Mouse (Mus musculus): ENCODE data around the gene Sv2b. TPM values are rescaled to one million over a fixed set of nuclear protein-coding genes. Genes with fewer than 3 reads are reported as not detected.

Sv2b gene
- 18.9 and 20.6 TPM in 2 replicates for polyA plus RNA-seq (2014; fragmentation: Nextera tagmentation; extraction: Ambion mirVana)

- H3K4me2 ChIP-seq (ENCODE audit: low read depth, low read length), result peak within 1 kb of the TSS; percentile 95
- no peaks in the 10 kb centered on the region; the same call in 1 of the 2 replicates for H3K27me3 ChIP-seq (ENCODE audit: control insufficient read depth, insufficient read depth, low read length)
- H3K4me1 ChIP-seq (ENCODE audit: control insufficient read depth, insufficient read depth, low read length), result no peaks in the 10 kb centered on the region; the same call in 1 of the 2 replicates
- peak within 1 kb of the TSS; percentile 44; the same call in 1 of the 2 replicates for H3K9ac ChIP-seq (replicated peaks; ENCODE audit: low read depth, low read length)
- peak within 1 kb of the TSS; percentile 49 for H3K4me3 ChIP-seq (ENCODE audit: low read depth, low read length)
- no peak within 1 kb of the TSS for H3K27ac ChIP-seq (ENCODE audit: low read depth, low read length)
- H3K36me3 ChIP-seq (ENCODE audit: control insufficient read depth, insufficient read depth, low read length), result no peaks in the 10 kb centered on the region
- no peaks in the 10 kb centered on the region for H3K9me3 ChIP-seq (ENCODE audit: control insufficient read depth, low read length)
- peak; percentile 60; the same call in 1 of the 2 replicates for ATAC-seq (ENCODE audit: low read depth)
- under 1% methylated on average over 46 of the region's 46 CpGs for WGBS
Measured at GRCm38 (mm10) chr7:75308457-75309312, at the start of gene Sv2b. Gene Sv2b (minus strand): TSS chr7:75309262.

GRCm38 (mm10) chr7:75358284-75358851 lies 49.3 kb upstream of the Sv2b start:
- no peaks in the 10 kb centered on the region for H3K36me3 ChIP-seq (ENCODE audit: control insufficient read depth, insufficient read depth, low read length)
- no peak overlapping the region for H3K4me2 ChIP-seq (ENCODE audit: low read depth, low read length)
- no peak overlapping the region for H3K9ac ChIP-seq (replicated peaks; ENCODE audit: low read depth, low read length)
- 53% methylated on average over 3 of the region's 4 CpGs for WGBS
- H3K27ac ChIP-seq (ENCODE audit: low read depth, low read length), result no peak overlapping the region
- no peaks in the 10 kb centered on the region for H3K4me1 ChIP-seq (ENCODE audit: control insufficient read depth, insufficient read depth, low read length)
- no peaks in the 10 kb centered on the region for H3K9me3 ChIP-seq (ENCODE audit: control insufficient read depth, low read length)
- no peak for ATAC-seq (ENCODE audit: low read depth)
- H3K4me3 ChIP-seq (ENCODE audit: low read depth, low read length), result no peak overlapping the region
- H3K27me3 ChIP-seq (ENCODE audit: control insufficient read depth, insufficient read depth, low read length), result no peaks in the 10 kb centered on the region

- Histone ChIP-seq H3K9me3 (ENCODE audit: control insufficient read depth, low read length) (no peaks in the 10 kb centered on the region), H3K4me2 (ENCODE audit: low read depth, low read length) (no peak overlapping the region), H3K4me3 (ENCODE audit: low read depth, low read length) (no peak overlapping the region), H3K27ac (ENCODE audit: low read depth, low read length) (no peak overlapping the region), H3K36me3 (ENCODE audit: control insufficient read depth, insufficient read depth, low read length) (no peaks in the 10 kb centered on the region), H3K4me1 (ENCODE audit: control insufficient read depth, insufficient read depth, low read length) (no peaks in the 10 kb centered on the region), H3K9ac (replicated peaks; ENCODE audit: low read depth, low read length) (no peak overlapping the region), H3K27me3 (ENCODE audit: control insufficient read depth, insufficient read depth, low read length) (no peaks in the 10 kb centered on the region)
- 86% methylated on average over 2 of the region's 2 CpGs for WGBS
- ATAC-seq (ENCODE audit: low read depth), result no peak
Measured at GRCm38 (mm10) chr7:75355521-75355920, 46.5 kb upstream of the Sv2b start.

- 84% methylated on average over 1 of the region's 1 CpGs for WGBS
Measured at GRCm38 (mm10) chr7:75352777-75353374, 43.8 kb upstream of the Sv2b start.

GRCm38 (mm10) chr7:75350172-75350571 lies 41.1 kb upstream of the Sv2b start:
- no peak for ATAC-seq (ENCODE audit: low read depth)
- Histone ChIP-seq H3K4me1 (ENCODE audit: control insufficient read depth, insufficient read depth, low read length) (no peaks in the 10 kb centered on the region), H3K27ac (ENCODE audit: low read depth, low read length) (no peak overlapping the region), H3K27me3 (ENCODE audit: control insufficient read depth, insufficient read depth, low read length) (no peaks in the 10 kb centered on the region), H3K36me3 (ENCODE audit: control insufficient read depth, insufficient read depth, low read length) (no peaks in the 10 kb centered on the region), H3K4me2 (ENCODE audit: low read depth, low read length) (no peak overlapping the region), H3K4me3 (ENCODE audit: low read depth, low read length) (no peak overlapping the region), H3K9ac (replicated peaks; ENCODE audit: low read depth, low read length) (no peak overlapping the region), H3K9me3 (ENCODE audit: control insufficient read depth, low read length) (no peaks in the 10 kb centered on the region)
- 67% methylated on average over 2 of the region's 2 CpGs for WGBS

More at GRCm38 (mm10) chr7:75352777-75353374, 43.8 kb upstream of the Sv2b start:
- H3K36me3 ChIP-seq (ENCODE audit: control insufficient read depth, insufficient read depth, low read length), result no peaks in the 10 kb centered on the region
- H3K9ac ChIP-seq (replicated peaks; ENCODE audit: low read depth, low read length), result no peak overlapping the region
- no peak for ATAC-seq (ENCODE audit: low read depth)
- H3K27me3 ChIP-seq (ENCODE audit: control insufficient read depth, insufficient read depth, low read length), result no peaks in the 10 kb centered on the region
- H3K9me3 ChIP-seq (ENCODE audit: control insufficient read depth, low read length), result no peaks in the 10 kb centered on the region
- no peak overlapping the region for H3K4me2 ChIP-seq (ENCODE audit: low read depth, low read length)
- no peaks in the 10 kb centered on the region for H3K4me1 ChIP-seq (ENCODE audit: control insufficient read depth, insufficient read depth, low read length)
- no peak overlapping the region for H3K27ac ChIP-seq (ENCODE audit: low read depth, low read length)
- H3K4me3 ChIP-seq (ENCODE audit: low read depth, low read length), result no peak overlapping the region

GRCm38 (mm10) chr7:75332311-75332710 lies 23.2 kb upstream of the Sv2b start:
- Histone ChIP-seq H3K4me2 (ENCODE audit: low read depth, low read length) (no peak overlapping the region), H3K4me1 (ENCODE audit: control insufficient read depth, insufficient read depth, low read length) (peaks cover 13% of the 10 kb centered on the region; the same call in 1 of the 2 replicates), H3K9ac (replicated peaks; ENCODE audit: low read depth, low read length) (no peak overlapping the region), H3K27me3 (ENCODE audit: control insufficient read depth, insufficient read depth, low read length) (no peaks in the 10 kb centered on the region), H3K4me3 (ENCODE audit: low read depth, low read length) (no peak overlapping the region), H3K27ac (ENCODE audit: low read depth, low read length) (no peak overlapping the region), H3K9me3 (ENCODE audit: control insufficient read depth, low read length) (no peaks in the 10 kb centered on the region), H3K36me3 (ENCODE audit: control insufficient read depth, insufficient read depth, low read length) (no peaks in the 10 kb centered on the region)
- ATAC-seq (ENCODE audit: low read depth), result no peak
- WGBS, result 30% methylated on average over 3 of the region's 3 CpGs

GRCm38 (mm10) chr7:75329740-75330142 lies 20.7 kb upstream of the Sv2b start:
- H3K9ac ChIP-seq (replicated peaks; ENCODE audit: low read depth, low read length), result no peak overlapping the region
- no peaks in the 10 kb centered on the region for H3K9me3 ChIP-seq (ENCODE audit: control insufficient read depth, low read length)
- no peaks in the 10 kb centered on the region for H3K36me3 ChIP-seq (ENCODE audit: control insufficient read depth, insufficient read depth, low read length)
- no peaks in the 10 kb centered on the region for H3K27me3 ChIP-seq (ENCODE audit: control insufficient read depth, insufficient read depth, low read length)
- ATAC-seq (ENCODE audit: low read depth), result peak; percentile 68
- H3K4me1 ChIP-seq (ENCODE audit: control insufficient read depth, insufficient read depth, low read length), result peaks cover 13% of the 10 kb centered on the region; the same call in 1 of the 2 replicates
- H3K4me3 ChIP-seq (ENCODE audit: low read depth, low read length), result no peak overlapping the region
- H3K4me2 ChIP-seq (ENCODE audit: low read depth, low read length), result no peak overlapping the region
- peak overlapping the region; percentile 57; the same call in 1 of the 2 replicates for H3K27ac ChIP-seq (ENCODE audit: low read depth, low read length)
- 26% methylated on average over 3 of the region's 3 CpGs for WGBS

- H3K4me3 ChIP-seq (ENCODE audit: low read depth, low read length), result no peak overlapping the region
- peak; percentile 84 for ATAC-seq (ENCODE audit: low read depth)
- peaks cover 13% of the 10 kb centered on the region; the same call in 1 of the 2 replicates for H3K4me1 ChIP-seq (ENCODE audit: control insufficient read depth, insufficient read depth, low read length)
- no peaks in the 10 kb centered on the region for H3K36me3 ChIP-seq (ENCODE audit: control insufficient read depth, insufficient read depth, low read length)
- WGBS, result 22% methylated on average over 3 of the region's 3 CpGs
- no peak overlapping the region for H3K9ac ChIP-seq (replicated peaks; ENCODE audit: low read depth, low read length)
- H3K27me3 ChIP-seq (ENCODE audit: control insufficient read depth, insufficient read depth, low read length), result no peaks in the 10 kb centered on the region
- H3K9me3 ChIP-seq (ENCODE audit: control insufficient read depth, low read length), result no peaks in the 10 kb centered on the region
- H3K4me2 ChIP-seq (ENCODE audit: low read depth, low read length), result no peak overlapping the region
- H3K27ac ChIP-seq (ENCODE audit: low read depth, low read length), result no peak overlapping the region; the same call in 1 of the 2 replicates
Measured at GRCm38 (mm10) chr7:75328721-75329362, 19.8 kb upstream of the Sv2b start.

All from neural tube, embryonic 14.5 days (tissue).